Mouse (Mus musculus) left cerebral cortex, postnatal 10 days (tissue): ENCODE results near the gene Trappc10. TPM values are rescaled to one million over a fixed set of nuclear protein-coding genes. Genes with fewer than 3 reads are reported as not detected.

Source experiments
- DNase-seq, 2 experiments: peaks; one replicate each; pipeline ENCODE4 v3.0.0; 2021 to 2022; ENCODE audit warnings: low spot score in 2 of 2, mixed read lengths in 1 of 2; ENCODE audit errors: extremely low spot score in 1 of 2
- intact Hi-C: fragments of 180-260 bp; cut with DNase I; formaldehyde crosslinking; loops from one replicate; pipeline ENCODE4 v1.15.1; 2025
- total RNA-seq, 2 experiments: library from RNA; stranded (reverse); gene quantifications; 2 replicates each; pipeline ENCODE4 v1.2.3; 2021

Gene Trappc10
- total RNA-seq = 10 to 100 TPM; 81.8 to 84.3 TPM

DNA sequence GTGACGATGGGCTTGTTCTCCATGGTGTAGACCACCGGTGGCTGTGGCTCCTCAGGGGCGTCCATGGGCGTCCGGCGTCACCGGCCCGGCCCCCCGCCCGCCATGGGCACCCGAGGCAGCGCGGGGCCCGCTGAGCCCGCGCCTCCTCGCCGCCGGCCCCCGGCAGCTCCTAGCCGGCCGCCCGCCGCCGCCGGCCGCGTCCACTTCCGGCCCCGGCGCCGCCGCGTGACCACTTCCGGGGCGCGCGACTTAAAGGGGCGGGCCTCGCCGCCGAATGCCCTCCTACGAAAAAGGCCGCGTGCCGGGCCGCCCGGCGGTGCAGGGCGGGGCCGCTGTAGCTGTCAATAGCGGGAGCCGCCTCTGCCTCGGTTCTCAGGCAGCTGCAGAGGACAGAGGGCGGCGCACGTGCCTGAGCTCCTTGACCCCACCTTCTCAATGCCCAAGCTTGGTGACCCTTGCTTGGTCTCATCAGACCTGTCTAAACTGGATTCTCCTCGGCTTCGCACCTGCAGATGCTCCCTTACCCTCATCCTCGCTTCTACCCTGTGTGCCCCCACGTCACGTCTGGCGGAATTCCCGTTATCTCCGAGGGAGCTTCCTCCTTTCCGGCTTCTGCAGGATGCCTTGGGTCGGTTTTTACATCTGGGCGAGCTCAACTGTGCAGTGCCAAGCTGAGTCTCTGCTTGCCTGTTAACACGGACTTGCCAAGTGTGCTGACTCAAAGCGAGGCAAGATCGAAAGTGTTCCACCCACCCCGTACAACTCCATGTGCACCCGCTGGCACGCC, at the start of gene Trappc10:
Trappc10 (minus strand) TSS at position 204 of the 787 bp plus-strand sequence.
- DNase-seq = peak; percentile 70 to 92
- intact Hi-C loops = no loop called here

- intact Hi-C loops = no loop called here
- no peak for DNase-seq
Measured at GRCm38 (mm10) chr10:78293576-78293975, 49.1 kb upstream of the Trappc10 start.

- intact Hi-C loops = no loop called here
- DNase-seq = no peak
Measured at GRCm38 (mm10) chr10:78292381-78292780, 47.9 kb upstream of the Trappc10 start.

DNA sequence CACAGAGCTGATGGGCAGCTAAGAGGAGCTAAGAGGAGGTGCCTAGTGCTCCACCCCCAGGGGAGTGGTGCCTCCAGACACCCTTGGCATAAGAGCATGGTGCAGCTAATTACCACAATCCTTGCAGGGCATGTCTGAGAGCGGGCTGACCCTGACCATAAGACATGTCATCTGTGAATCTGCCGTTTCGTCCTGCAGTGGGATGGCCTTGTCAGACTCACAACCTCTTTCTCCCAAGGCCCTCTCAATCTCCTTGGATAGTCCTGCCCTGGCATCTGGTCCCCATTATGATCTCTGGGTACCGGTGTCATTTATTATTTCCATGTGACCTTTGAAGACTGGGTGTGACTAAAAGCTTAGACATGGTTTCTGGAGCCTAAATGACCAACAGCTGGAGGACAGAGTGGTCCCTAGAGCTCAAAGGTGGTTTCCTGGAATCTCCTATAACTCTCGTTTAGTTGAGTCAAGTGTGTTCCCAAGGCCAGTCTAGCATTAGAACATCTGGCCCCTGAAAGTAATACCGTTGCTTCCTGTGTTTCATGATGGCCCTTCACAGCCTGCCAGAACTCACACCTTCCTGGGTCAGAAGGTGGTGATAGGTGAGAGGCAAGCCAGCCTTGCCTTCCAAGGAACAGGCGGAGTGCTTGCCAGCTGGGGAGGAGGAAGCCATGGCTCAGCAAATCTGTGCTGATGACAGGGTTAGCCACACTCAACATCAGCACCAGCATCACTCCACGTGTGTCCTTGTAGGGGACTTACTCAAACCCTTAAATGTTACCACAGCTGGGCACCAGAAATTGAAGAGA, 46.5 kb upstream of the Trappc10 start:
- DNase-seq = no peak
- intact Hi-C loops = no loop called here

DNA sequence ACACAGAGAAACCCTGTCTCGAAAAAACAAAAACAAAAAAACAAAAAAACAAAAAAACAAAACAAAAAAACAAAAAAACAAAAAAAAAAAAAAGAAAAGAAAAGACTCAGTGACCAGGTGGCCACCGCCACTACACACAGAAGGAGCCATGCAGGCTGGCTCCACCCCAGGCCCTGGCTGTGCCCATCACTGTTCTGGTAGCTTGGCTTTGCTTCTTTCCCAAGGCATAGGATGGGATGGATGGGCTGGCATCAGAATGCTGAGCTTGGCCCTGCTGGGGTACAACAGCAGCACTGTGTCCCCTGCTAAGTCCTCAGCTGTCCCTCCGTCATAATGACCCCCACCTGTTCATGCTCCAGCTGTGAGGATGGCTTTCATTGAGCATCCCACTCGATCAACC, 44.5 kb upstream of the Trappc10 start:
- no peak for DNase-seq
- intact Hi-C loops = no loop called here

DNA sequence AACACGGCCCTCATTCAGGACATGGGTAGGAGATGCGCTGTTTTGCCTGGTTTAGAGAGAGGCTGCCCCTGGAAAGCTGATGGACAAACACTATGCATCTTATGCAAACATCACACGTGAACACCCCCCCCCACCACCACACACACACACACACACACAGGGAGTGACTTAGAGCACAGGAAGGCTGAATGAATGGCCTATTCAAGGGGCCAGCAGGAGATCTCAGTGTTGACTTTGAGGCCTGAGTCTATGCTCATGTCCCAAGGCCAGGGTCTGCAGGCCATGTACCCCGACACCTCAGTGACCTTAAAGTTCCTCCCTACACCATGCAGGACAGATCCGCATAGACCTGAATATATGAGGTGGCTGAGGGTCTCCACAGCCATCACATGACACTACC, 43.7 kb upstream of the Trappc10 start:
- DNase-seq = no peak
- intact Hi-C loops = no loop called here

GRCm38 (mm10) chr10:78287465-78288132, 43.2 kb upstream of the Trappc10 start:
- intact Hi-C loops = no loop called here
- DNase-seq = no peak

DNA sequence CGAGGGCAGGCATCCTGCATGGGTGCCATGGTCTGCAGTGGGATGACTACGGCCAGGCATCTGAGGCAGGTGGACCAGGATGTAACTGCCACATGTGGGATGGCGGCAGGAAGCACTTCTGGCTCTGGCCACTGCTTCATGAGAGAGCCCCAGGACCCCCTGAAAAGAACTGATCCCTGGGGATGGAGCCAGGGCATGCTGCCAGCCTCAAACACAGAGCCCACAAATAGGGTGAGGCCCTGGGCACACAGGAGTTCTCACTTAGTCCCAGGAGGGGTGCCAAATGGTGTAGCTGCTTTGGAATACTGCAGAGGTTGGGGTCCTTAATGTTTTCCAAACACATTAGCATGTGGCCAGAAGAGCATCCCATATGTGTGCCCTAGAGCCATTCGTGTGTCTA, 41.5 kb upstream of the Trappc10 start:
- DNase-seq = no peak
- intact Hi-C loops = no loop called here

DNA sequence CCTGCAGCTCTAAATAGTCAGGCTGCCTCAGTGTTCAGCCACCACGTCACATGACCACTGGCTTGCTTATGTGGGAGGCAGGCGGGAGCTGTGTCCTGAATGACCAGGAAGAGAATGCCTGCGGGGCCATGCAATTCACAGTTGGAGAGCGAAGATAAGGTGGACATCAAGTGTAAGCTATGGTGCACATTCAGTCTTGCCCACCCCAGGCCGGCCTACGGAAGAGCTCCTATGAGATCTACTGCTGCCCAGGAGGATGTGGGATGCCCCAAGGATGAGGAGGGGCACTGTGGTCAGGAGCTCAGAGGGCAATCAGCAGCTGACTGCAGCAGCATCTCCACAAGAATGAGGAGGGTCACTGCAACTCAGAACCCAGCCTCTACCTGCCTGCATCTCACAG, 41.0 kb upstream of the Trappc10 start:
- intact Hi-C loops = no loop called here
- no peak for DNase-seq

DNA sequence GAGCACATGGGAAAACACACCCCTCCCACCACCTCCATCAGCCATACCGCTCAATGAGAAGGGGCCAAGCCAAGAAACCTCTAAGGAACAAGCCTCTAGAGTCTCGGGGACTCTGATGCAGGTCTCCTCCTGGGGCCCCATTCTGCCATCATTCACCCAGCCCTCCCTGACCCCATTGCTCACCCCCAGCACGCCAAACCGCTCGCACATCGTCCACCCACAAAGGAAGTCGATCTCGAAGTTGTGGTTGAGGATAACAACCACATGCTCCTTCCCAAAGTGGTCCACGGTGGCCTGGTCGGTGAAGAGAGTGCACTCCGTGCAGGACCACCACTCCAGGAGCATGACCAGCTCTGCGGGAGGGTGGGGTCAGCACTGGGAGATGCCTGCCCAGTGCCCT, 40.4 kb upstream of the Trappc10 start:
- DNase-seq = no peak
- intact Hi-C loops = loop anchor here (5.0 kb wide), 2 partner anchors 37 to 67 kb away; partner anchors contain the start of gene Agpat3

DNA sequence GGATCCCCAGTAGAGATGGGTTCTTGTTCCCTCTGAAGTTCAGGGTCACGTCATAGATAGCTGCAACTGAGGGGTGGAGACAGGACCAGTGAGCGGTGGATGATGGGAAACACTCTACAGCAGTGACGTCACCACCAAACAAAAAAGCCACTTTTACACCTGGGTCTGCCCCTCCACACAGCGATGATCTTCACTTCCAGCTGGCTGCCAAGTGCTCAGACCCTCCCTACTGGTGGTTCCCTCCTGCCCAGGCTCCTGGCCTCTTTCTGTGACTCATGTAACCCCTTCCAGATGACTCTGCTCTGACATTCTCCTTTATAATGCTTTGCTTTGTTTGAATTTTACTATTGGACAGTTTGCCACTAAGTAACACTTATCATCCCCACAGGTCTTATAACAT, 38.0 kb upstream of the Trappc10 start:
- intact Hi-C loops = loop anchor here (5.0 kb wide), 2 partner anchors 40 to 70 kb away; partner anchors contain the start of gene Agpat3
- DNase-seq = no peak

DNA sequence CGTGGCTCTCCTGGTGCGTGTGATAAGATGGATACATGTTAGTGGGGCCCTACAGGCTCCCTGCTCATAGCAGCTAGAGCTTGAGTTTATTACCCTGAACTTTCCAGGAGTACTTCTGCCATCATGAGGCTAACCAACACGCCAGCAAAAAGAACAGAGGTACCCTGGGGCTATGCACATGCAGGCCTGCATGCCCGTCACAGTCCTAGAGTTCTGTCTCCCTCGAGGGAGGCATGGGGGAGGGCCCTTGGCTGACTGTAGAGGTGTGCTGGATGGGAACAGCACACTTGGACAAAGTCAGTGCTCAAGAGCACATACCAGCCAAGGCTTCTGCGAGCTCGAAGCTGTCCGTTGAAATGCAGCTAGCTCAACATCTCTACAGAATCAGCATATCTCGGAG, 36.0 kb upstream of the Trappc10 start:
- intact Hi-C loops = loop anchor here (5.0 kb wide), 2 partner anchors 42 to 72 kb away; partner anchors contain the start of gene Agpat3
- DNase-seq = no peak

- intact Hi-C loops = loop anchor here (5.0 kb wide), 1 partner anchor 113 kb away; no protein-coding TSS in a partner anchor
- DNase-seq = peak; percentile 50 to 51
Measured at GRCm38 (mm10) chr10:78279210-78279609, 34.8 kb upstream of the Trappc10 start.

DNA sequence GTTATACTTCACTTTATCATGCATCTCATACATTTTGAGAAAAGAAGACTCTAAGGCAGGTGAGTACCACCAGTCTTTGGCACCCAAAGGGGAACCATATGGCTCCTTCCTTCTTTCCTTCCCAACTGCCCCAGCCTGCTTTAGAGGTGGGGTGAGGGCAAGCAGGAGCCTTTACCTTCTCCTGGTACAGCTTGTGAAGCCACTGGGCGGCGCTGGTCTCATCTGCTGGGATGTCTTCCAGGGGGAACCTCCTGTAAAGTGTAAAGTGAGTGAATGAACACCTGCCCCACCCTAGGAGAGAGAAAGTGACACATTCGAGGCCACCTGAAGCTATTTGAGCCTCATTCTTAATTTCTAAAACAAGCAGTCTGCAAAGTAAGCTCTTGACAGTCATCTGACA, 33.4 kb upstream of the Trappc10 start:
- intact Hi-C loops = loop anchor here (5.0 kb wide), 1 partner anchor 114 kb away; no protein-coding TSS in a partner anchor
- DNase-seq = no peak

DNA sequence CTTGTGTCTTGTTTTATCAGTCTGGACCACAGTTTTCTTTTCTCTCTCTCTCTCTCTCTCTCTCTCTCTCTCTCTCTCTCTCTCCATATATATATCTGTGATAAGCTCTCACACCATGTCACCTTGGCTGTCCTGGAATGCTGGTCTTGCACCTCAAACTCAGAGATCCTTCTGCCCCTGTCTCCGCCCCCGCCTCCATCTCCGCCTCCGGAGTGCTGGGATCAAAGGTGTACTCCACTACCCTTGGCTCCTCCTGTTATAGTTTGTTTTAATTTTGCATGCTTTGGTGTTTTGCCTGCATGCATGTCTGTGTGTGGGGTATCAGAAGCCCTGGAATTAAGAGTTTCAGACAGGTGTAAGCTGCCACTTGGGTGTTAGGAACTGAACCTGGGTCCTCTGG, 31.8 kb upstream of the Trappc10 start:
- intact Hi-C loops = loop anchor here (5.0 kb wide), 1 partner anchor 116 kb away; no protein-coding TSS in a partner anchor
- DNase-seq = no peak

DNA sequence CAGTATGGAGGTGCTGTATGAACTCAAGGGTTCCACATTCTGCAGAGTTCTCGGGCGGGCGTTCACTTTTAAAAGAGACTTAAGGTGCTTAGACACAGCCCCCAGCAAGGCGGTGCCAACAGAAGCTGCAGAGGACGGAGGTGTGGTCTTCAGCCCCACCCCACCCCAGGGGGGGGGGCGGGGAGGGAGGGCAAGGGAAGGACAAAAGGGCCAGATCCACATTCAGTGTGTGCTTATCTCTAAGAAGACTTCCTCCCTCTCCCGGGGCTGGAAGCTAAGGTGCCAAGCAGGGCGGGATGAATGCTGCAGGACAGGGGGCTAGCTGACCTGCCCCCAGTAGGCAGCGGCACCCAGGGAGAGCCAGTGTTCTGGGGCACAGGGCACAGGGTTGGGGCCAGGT, 28.5 kb upstream of the Trappc10 start:
- no peak for DNase-seq
- intact Hi-C loops = no loop called here

- intact Hi-C loops = no loop called here
- DNase-seq = no peak
Measured at GRCm38 (mm10) chr10:78265881-78266280, 21.4 kb upstream of the Trappc10 start.

DNA sequence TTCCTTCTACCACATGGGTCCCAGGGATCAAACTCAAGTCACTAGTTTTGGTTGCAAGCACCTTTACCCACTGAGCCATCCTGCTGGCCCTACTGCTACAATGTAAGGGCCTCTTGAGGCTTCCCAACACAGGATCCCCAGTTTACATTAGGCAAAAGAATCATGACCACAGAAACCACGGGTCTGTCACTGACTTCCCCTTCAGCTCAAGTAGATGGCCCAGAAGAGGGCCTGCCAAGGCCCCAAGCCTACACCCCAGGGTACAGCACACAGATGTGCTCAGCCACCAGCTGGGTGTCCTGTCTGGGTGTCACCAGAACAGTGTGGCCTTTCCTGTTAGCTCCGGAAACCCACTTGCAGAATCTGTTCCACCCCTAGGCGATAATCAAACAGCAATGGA, 20.3 kb upstream of the Trappc10 start:
- no peak for DNase-seq
- intact Hi-C loops = no loop called here

DNA sequence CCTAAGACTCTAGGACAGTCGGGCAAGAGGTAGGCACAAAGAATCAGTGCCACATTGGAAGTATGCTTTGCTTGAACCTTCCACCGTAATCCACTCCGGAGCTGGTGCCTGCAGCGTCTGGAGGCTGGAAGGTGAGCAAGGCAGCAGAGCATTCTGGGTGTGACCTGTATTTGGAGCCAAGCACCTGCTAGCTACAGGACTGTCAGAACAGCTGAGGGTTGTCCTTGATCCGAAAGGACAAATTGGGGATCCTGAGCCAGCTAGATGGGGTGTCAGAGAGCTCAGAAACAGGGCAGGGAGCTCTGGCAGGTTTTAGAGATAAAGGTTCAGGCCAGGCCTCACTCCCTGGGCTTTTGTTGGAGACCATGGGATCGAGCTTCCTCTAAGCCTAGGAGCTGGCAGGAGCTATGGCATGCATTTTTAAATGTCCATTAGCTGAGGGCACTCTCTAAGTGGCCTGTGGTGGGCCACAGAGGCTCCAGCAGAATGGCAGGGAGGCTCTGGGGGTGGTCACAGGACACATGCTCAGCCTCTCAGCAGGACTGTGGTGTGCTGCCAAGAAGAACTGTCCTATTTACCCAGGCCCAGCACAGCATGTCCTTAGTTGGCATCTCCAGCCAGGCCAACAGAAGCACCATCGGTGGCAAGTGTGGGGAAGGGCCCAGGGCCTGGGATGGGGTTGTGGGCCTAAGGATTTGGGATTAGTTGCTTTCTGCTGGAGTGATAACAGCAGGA, 16.6 kb upstream of the Trappc10 start:
- intact Hi-C loops = no loop called here
- no peak for DNase-seq
